Mouse (Mus musculus) Patski (cell line): ENCODE measurements around the gene Sbno2. TPM values are rescaled to one million over a fixed set of nuclear protein-coding genes. Genes with fewer than 3 reads are reported as not detected.

ENCODE experiments used
- ATAC-seq: fragments of 100-300 bp; one replicate; pipeline ENCODE4 v1.8.0; 2021
- CTCF ChIA-PET: fragments of 350-600 bp; sonication (Branson Sonifier 250); formaldehyde crosslinking; loops from one replicate; lab custom pipeline; 2022; ENCODE audit warnings: inconsistent platforms; lab: Charles Lee
- POLR2A ChIA-PET: fragments of 350-600 bp; sonication (Branson Sonifier 250); formaldehyde crosslinking; loops from one replicate; lab custom pipeline; 2022; ENCODE audit warnings: antibody characterized with exemption, inconsistent platforms; lab: Charles Lee
- DNase-seq: peaks from one replicate; pipeline ENCODE4 v3.0.0-alpha.2; 2011; ENCODE audit warnings: low read depth, low spot score
- H3K27me3 ChIP-seq: fragments of 371-371 bp; one replicate; pipeline ENCODE4 v1.5.1; 2021
- CTCF ChIP-seq: fragments of 100-300 bp; IDR thresholded peaks from one replicate; pipeline ENCODE4 v1.5.1; 2021
- in situ Hi-C: fragments of 300-500 bp; cut with MboI; formaldehyde crosslinking; loops from 3 replicates; pipeline ENCODE4 v1.11.1; 2018; ENCODE audit warnings: low pct_unique_long_range_greater_than_20kb, mixed read lengths
- polyA plus RNA-seq: library from polyadenylated mRNA; unstranded; gene quantifications from one replicate; pipeline ENCODE4 v1.2.3, GENCODE M21; 2021

Gene Sbno2
- polyA plus RNA-seq, 1 experiment from 2014 or later = 181 TPM

- ChIA-PET CTCF (interaction anchor here (0.8 to 1.8 kb wide), 3 partner anchors 11 to 37 kb away, joined by 3 to 4 read pairs (median 4); no protein-coding TSS in a partner anchor), POLR2A (interaction anchor here (1.6 kb wide), 1 partner anchor 27 kb away, joined by 4 read pairs; no protein-coding TSS in a partner anchor)
- DNase-seq (no peak), ATAC-seq (no peak)
- in situ Hi-C loops = no loop called here
- TF ChIP-seq CTCF = no peak
- no peaks in the 10 kb centered on the region for H3K27me3 ChIP-seq
Measured at GRCm38 (mm10) chr10:80098630-80099029, 6.7 kb downstream of the Sbno2 start.

DNA sequence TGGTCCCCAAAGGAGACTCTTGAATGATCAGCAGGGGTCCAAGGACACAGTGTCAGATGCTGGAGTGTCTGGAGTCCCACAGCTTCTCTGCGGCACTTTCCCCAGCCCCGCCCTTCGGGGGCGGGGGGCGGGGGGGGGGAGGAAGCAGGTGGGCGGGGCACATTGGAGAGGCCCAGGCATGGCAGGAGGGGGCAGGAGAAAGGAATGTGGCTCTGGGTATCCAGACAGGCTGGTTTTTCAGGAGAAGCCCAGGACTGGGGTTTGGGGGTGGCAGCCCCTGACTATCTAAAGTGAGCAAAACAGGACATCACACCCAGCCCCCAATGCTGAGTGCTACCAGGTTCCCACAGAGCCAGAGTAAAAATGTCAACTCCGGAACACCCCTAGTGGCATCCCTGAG lies 8.1 kb downstream of the Sbno2 start:
- ChIA-PET POLR2A (interaction anchor here (1.6 kb wide), 1 partner anchor 25 kb away, joined by 4 read pairs; no protein-coding TSS in a partner anchor), CTCF (no interaction called here)
- DNase-seq = no peak
- in situ Hi-C loops = no loop called here
- TF ChIP-seq CTCF = no peak
- no peak for ATAC-seq
- no peaks in the 10 kb centered on the region for H3K27me3 ChIP-seq

GRCm38 (mm10) chr10:80095547-80095946 lies 9.8 kb downstream of the Sbno2 start:
- in situ Hi-C loops = no loop called here
- CTCF ChIA-PET = no interaction called here
- no peak for DNase-seq
- TF ChIP-seq CTCF = no peak
- H3K27me3 ChIP-seq = no peaks in the 10 kb centered on the region
- POLR2A ChIA-PET = interaction anchor here (0.7 to 1.4 kb wide), 2 partner anchors 11 to 14 kb away, joined by 3 to 7 read pairs; no protein-coding TSS in a partner anchor
- ATAC-seq = no peak

- ChIA-PET CTCF (interaction anchor here (1.9 kb wide), 1 partner anchor 10 kb away, joined by 4 read pairs; no protein-coding TSS in a partner anchor), POLR2A (no interaction called here)
- in situ Hi-C loops = no loop called here
- ATAC-seq = no peak
- TF ChIP-seq CTCF = no peak
- no peak for DNase-seq
- H3K27me3 ChIP-seq = no peaks in the 10 kb centered on the region
Measured at GRCm38 (mm10) chr10:80094684-80095083, 10.7 kb downstream of the Sbno2 start.

DNA sequence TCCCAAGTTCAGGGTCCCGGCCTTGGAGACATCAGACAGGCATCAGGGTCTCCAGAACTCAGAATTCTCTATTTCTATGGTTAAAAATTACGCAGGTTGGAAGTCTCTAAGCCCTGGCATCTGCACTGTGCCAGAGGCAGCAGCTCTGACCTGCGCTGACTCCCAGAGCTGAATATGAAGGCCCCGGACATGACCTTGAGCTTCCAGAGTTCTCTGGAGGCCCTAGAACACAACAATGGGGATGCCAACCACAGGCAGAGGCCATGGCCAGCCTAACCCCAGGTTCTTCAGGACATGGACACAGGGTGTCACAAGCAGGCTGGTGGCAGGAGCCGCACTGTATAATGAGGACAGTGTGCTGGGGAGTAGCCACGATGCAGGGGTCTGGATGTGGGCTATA lies 11.3 kb downstream of the Sbno2 start:
- POLR2A ChIA-PET = no interaction called here
- CTCF ChIA-PET = interaction anchor here (1.9 kb wide), 1 partner anchor 10 kb away, joined by 4 read pairs; no protein-coding TSS in a partner anchor
- ATAC-seq (no peak), DNase-seq (no peak)
- no peaks in the 10 kb centered on the region for H3K27me3 ChIP-seq
- in situ Hi-C loops = no loop called here
- TF ChIP-seq CTCF = no peak

GRCm38 (mm10) chr10:80092690-80093089 lies 12.7 kb downstream of the Sbno2 start:
- no peak for TF ChIP-seq CTCF
- ATAC-seq = no peak
- in situ Hi-C loops = no loop called here

DNA sequence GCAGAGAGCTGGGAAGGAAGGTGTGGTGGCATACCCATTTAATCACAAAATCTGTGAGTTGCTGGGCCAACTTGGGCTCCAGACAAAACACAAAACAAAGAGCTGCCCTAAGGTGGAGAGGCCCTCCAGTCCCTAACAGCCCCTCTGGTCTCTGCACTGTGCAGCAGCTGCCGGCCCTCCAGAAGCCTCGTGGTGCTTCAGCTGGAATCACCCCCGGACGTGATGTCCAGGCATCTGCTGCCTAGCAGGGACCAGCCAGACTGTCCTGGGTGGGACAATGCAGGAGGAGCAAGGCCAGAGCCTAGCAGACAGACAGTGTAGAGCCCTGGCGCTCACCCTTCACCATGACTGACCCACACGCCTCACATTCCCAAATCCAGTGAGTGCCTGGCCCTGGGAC lies 13.8 kb downstream of the Sbno2 start:
- ChIA-PET CTCF (interaction anchor here (0.6 to 1.9 kb wide), 3 partner anchors 10 to 36 kb away, joined by 3 to 6 read pairs (median 3); partner anchors contain the start of gene Sbno2), POLR2A (interaction anchor here (1.0 to 2.8 kb wide), 3 partner anchors 9 to 15 kb away, joined by 3 to 11 read pairs (median 4); no protein-coding TSS in a partner anchor)
- DNase-seq (no peak), ATAC-seq (no peak)
- in situ Hi-C loops = no loop called here
- no peaks in the 10 kb centered on the region for H3K27me3 ChIP-seq
- TF ChIP-seq CTCF = no peak

More at GRCm38 (mm10) chr10:80092690-80093089, 12.7 kb downstream of the Sbno2 start:
- ChIA-PET CTCF (interaction anchor here (1.4 kb wide), 1 partner anchor 35 kb away, joined by 3 read pairs; no protein-coding TSS in a partner anchor), POLR2A (no interaction called here)
- no peaks in the 10 kb centered on the region for H3K27me3 ChIP-seq
- no peak for DNase-seq

DNA sequence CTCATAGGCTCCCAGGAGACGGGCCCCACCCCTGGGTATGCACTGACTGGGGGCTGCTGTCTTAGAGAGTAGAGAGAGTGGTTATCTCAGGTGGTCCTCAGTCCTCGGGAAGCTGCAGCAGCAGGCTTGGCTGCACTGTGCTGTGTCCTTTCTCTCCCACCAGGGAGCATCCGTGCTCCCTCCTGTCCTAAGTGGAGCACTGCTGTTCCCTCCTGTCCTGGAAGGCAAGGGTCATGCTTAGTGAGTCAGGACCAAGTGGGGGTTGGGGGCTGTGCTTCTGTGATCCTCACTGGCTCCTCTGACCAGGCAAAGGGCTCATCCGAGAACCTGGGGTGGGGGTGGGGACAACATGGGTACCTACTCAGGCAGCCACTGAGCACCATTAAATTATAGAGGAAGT lies 16.2 kb downstream of the Sbno2 start:
- TF ChIP-seq CTCF = no peak
- in situ Hi-C loops = no loop called here
- DNase-seq = no peak
- ATAC-seq = no peak
- no peaks in the 10 kb centered on the region for H3K27me3 ChIP-seq
- POLR2A ChIA-PET = no interaction called here
- CTCF ChIA-PET = no interaction called here

- POLR2A ChIA-PET = interaction anchor here (1.2 to 5.7 kb wide), 2 partner anchors 13 to 26 kb away, joined by 3 to 47 read pairs; no protein-coding TSS in a partner anchor
Measured at GRCm38 (mm10) chr10:80087483-80087882, 17.9 kb downstream of the Sbno2 start.

DNA sequence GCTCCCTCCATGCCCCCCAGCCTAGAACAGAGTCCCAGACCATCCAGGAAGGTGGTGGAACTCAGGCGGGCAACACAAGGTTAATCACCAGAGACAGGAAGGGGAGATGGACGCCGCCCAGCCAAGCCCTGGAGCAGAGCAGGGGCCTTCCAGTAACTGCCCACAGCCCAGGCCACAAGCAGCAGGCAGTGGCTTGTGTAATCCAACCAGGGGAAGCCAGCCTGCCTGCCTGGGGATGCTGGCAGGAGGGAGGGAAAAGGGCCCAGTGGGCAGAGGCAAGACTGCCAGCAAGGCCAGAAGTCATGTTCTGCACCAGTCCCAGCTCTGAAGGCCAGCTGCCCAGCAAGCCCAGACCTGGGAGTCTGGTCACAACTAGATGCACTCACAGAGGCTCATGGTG lies 18.5 kb downstream of the Sbno2 start:
- H3K27me3 ChIP-seq = no peaks in the 10 kb centered on the region
- ChIA-PET POLR2A (interaction anchor here (1.0 to 5.7 kb wide), 3 partner anchors 13 to 34 kb away, joined by 3 to 47 read pairs (median 3); no protein-coding TSS in a partner anchor), CTCF (interaction anchor here (1.2 kb wide), 1 partner anchor 21 kb away, joined by 3 read pairs; no protein-coding TSS in a partner anchor)
- in situ Hi-C loops = no loop called here
- ATAC-seq = peak; percentile 78
- no peak for TF ChIP-seq CTCF
- DNase-seq = no peak

More at GRCm38 (mm10) chr10:80087483-80087882, 17.9 kb downstream of the Sbno2 start:
- DNase-seq (no peak), ATAC-seq (no peak)
- H3K27me3 ChIP-seq = no peaks in the 10 kb centered on the region
- no peak for TF ChIP-seq CTCF
- in situ Hi-C loops = no loop called here
- CTCF ChIA-PET = interaction anchor here (1.0 to 1.2 kb wide), 2 partner anchors 11 to 20 kb away, joined by 3 to 4 read pairs; no protein-coding TSS in a partner anchor

GRCm38 (mm10) chr10:80084817-80085487 lies 20.4 kb downstream of the Sbno2 start:
- ATAC-seq (peak; percentile 22), DNase-seq (peak; percentile 68)
- TF ChIP-seq CTCF = no peak
- CTCF ChIA-PET = interaction anchor here (0.7 to 1.4 kb wide), 2 partner anchors 9 to 15 kb away, joined by 3 to 4 read pairs; no protein-coding TSS in a partner anchor
- POLR2A ChIA-PET = interaction anchor here (1.0 to 5.7 kb wide), 3 partner anchors 11 to 29 kb away, joined by 4 to 47 read pairs (median 7); no protein-coding TSS in a partner anchor
- H3K27me3 ChIP-seq = no peaks in the 10 kb centered on the region
- in situ Hi-C loops = no loop called here
